Mouse (Mus musculus) limb, embryonic 11.5 days (tissue): ENCODE results near the gene Klf16. TPM values are rescaled to one million over a fixed set of nuclear protein-coding genes. Genes with fewer than 3 reads are reported as not detected.
A peak's percentile ranks its signal among the peaks of the same experiment; 100 is the strongest.

Experiments used
- ATAC-seq: fragments of 200-750 bp; cut with Nextera tagmentation; 2 replicates; pipeline ENCODE4 v1.8.0; 2017; ENCODE audit warnings: low read depth; ENCODE audit not compliant: insufficient number of reproducible peaks, low FRiP score, low TSS enrichment
- DNase-seq: peaks from one replicate; pipeline ENCODE4 v3.0.0-alpha.2; 2015; ENCODE audit warnings: low spot score
- H3K27ac ChIP-seq: fragments of 300-500 bp; sonication (generic); replicated peaks from 2 replicates; pipeline ENCODE4 v1.5.1; 2014; ENCODE audit warnings: low read depth, mild to moderate bottlenecking, low read length
- H3K27me3 ChIP-seq: fragments of 300-500 bp; sonication (generic); 2 replicates; pipeline ENCODE4 v1.6.1; 2014; ENCODE audit warnings: mild to moderate bottlenecking, low read length, mixed read lengths; ENCODE audit not compliant: control insufficient read depth, insufficient read depth
- H3K36me3 ChIP-seq: fragments of 300-500 bp; sonication (generic); 2 replicates; pipeline ENCODE4 v1.6.1; 2014; ENCODE audit warnings: mild to moderate bottlenecking, low read length, moderate library complexity, mixed read lengths; ENCODE audit not compliant: control insufficient read depth, insufficient read depth
- H3K4me1 ChIP-seq: fragments of 300-500 bp; sonication (generic); 2 replicates; pipeline ENCODE4 v1.6.1; 2014; ENCODE audit warnings: low read length, mixed read lengths; ENCODE audit not compliant: control insufficient read depth, insufficient read depth
- H3K4me2 ChIP-seq: fragments of 300-500 bp; sonication (generic); 2 replicates; pipeline ENCODE4 v1.6.1; 2014; ENCODE audit warnings: low read depth, mild to moderate bottlenecking, moderate library complexity; ENCODE audit not compliant: severe bottlenecking
- H3K4me3 ChIP-seq: fragments of 300-500 bp; sonication (generic); 2 replicates; pipeline ENCODE4 v1.5.1; 2014; ENCODE audit warnings: low read depth, low read length
- H3K9ac ChIP-seq: fragments of 300-500 bp; sonication (generic); 2 replicates; pipeline ENCODE4 v1.6.1; 2014; ENCODE audit warnings: mild to moderate bottlenecking, low read length
- H3K9me3 ChIP-seq: fragments of 300-500 bp; sonication (generic); 2 replicates; pipeline ENCODE4 v1.6.1; 2016; ENCODE audit warnings: low read length; ENCODE audit not compliant: control insufficient read depth
- WGBS: fragments of 180-500 bp; shearing (Covaris S2); extraction: QIAGEN DNeasy Blood & Tissue Kit; methylation state at CpG from one replicate; pipeline ENCODE4 v1.1.7; 2014; 5-methylcytosine and 5-hydroxymethylcytosine counted together
- polyA plus RNA-seq: library from polyadenylated mRNA; unstranded; fragments of >200 nt; fragmentation: Nextera tagmentation; extraction: Ambion mirVana; gene quantifications from 2 replicates; pipeline ENCODE4 v1.2.1, GENCODE M21; 2014

Gene Klf16
- polyA plus RNA-seq, 1 experiment from 2014 or later: 5.7 TPM

DNA sequence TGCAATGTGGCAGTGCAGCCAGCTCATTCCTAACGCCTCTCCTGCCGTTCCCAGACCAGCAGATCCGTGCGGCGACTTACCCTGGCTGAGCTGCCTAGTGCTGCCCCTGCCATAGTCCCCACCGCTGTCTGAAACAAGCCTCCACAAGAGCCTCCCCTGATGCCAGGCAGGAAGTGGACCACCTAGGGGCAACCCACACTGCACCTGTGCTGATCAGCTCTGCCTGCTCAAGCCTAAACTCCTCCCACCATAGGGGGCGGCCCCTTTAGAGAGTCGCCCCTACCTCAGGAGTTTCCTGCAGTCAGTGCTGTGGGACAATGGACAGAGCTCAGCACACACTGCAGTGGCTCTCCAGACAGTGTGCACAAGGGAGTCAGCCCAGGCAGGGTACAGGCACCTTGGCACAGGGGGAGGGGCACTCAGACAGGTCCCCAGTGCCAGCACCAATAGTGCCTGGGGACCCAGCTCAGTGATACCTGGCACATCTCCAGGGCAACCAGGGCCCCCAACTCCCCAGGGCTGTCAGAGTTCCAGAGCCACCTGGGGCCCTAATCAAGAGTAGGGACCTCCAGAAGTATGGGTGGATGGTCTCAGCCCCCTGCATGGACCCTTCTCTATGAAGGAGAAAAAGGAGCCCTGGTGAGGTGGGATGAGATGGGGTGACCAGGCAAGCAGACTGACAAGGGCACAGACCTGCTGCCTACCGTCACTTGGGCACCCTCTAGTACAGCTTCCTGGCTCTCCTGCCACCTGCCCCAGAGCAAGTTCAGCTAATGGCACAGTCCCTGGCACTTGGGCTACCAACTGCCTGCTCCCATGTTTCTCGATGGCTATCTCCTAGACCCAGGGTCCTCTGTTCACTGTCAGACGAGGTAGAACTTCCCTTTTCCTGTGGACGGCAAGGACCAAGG lies 7.8 kb upstream of the Klf16 start:
- Histone ChIP-seq H3K4me2 (no peak overlapping the region), H3K4me1 (peaks cover 13% of the 10 kb centered on the region), H3K27me3 (no peaks in the 10 kb centered on the region), H3K27ac (0 out of 2 replicates have a peak overlapping the region, but pooled peaks have one; percentile 6), H3K4me3 (no peak overlapping the region), H3K36me3 (peaks cover 10% of the 10 kb centered on the region), H3K9me3 (no peaks in the 10 kb centered on the region), H3K9ac (no peak overlapping the region; the same call in 1 of the 2 replicates)
- WGBS: 79% methylated on average over 12 of the region's 12 CpGs
- ATAC-seq (no peak), DNase-seq (no peak)

DNA sequence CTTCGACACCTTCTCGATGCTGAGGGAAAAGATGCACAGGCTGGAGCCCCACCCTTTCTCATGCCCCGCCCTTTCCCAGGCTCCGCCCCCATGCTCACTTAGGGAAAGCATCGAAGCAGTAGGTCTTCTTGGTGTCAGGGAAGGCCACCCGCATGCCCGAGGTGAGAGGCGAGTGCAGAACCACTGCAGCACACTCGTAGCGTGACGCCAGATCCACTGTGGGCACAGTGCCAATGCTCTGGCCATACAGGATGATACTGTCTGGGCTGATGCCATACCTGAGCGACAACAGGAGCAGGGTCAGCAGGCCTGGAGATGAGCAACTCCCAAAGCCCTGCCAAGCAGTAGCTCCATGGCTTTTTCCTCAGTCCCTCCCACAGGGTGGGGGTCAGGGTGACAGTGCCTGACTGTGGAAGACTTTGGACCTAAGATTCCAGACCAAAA lies 6.9 kb upstream of the Klf16 start:
- ATAC-seq (no peak), DNase-seq (no peak)
- Histone ChIP-seq H3K4me2 (no peak overlapping the region), H3K36me3 (peaks cover 10% of the 10 kb centered on the region), H3K27ac (no peak overlapping the region), H3K4me3 (no peak overlapping the region), H3K4me1 (peaks cover 8% of the 10 kb centered on the region), H3K27me3 (no peaks in the 10 kb centered on the region), H3K9me3 (no peaks in the 10 kb centered on the region), H3K9ac (no peak overlapping the region)
- WGBS: 71% methylated on average over 12 of the region's 12 CpGs

DNA sequence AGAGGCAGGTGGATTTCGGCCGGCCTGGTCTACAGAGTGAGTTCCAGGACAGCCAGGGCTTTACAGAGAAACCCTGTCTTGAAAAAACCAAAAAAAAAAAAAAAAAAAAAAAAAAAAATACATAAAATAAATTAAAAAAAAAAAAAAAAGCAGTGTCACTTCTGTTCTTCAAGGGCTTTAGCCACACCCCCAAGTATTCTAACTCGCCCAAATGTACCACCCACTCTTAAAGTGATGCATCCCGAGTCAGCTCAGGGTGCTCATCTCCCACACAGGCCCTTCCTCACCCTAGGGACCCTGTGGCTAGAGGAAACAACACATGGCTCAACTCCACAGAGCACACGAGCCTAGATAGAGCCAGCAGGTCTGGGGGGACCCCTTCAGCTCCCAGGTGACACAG lies 5.9 kb upstream of the Klf16 start:
- 89% methylated on average over 5 of the region's 5 CpGs for WGBS
- Histone ChIP-seq H3K27me3 (no peaks in the 10 kb centered on the region), H3K4me3 (no peak overlapping the region), H3K4me1 (peaks cover 8% of the 10 kb centered on the region; the same call in 1 of the 2 replicates), H3K9me3 (no peaks in the 10 kb centered on the region), H3K27ac (no peak overlapping the region), H3K4me2 (no peak overlapping the region), H3K9ac (no peak overlapping the region), H3K36me3 (peaks cover 10% of the 10 kb centered on the region)
- no peak for ATAC-seq
- DNase-seq: no peak

DNA sequence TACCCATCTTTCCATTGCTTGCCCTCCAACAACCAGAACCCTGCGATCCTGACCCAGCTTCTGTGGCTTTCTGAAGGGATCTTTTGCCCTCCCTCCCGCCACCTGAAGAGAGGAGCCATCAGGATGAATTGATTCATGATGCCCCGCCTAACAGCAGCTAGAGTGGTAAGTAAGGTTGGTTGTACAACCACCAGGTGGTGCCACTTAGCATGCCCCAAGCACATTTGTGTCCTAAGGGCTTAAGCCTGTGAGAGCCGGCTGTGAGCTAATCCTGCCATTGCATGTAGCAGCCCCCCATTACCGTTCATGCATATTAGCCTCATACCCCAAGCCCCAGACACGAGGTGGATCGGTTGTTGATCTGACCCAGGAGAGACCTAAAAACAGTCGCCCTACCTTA lies 1.8 kb upstream of the Klf16 start:
- H3K4me2 ChIP-seq: peak overlapping the region; percentile 87
- no peak overlapping the region for H3K4me3 ChIP-seq
- no peaks in the 10 kb centered on the region for H3K27me3 ChIP-seq
- ATAC-seq: no peak
- peak; percentile 65 for DNase-seq
- 0 out of 2 replicates have a peak overlapping the region, but pooled peaks have one; percentile 34 for H3K9ac ChIP-seq
- peaks cover 14% of the 10 kb centered on the region for H3K4me1 ChIP-seq
- no peaks in the 10 kb centered on the region for H3K9me3 ChIP-seq
- H3K36me3 ChIP-seq: peaks cover 3% of the 10 kb centered on the region; the same call in 1 of the 2 replicates
- WGBS: 7% methylated on average over 8 of the region's 8 CpGs
- H3K27ac ChIP-seq: peak overlapping the region; percentile 56; the same call in 1 of the 2 replicates

DNA sequence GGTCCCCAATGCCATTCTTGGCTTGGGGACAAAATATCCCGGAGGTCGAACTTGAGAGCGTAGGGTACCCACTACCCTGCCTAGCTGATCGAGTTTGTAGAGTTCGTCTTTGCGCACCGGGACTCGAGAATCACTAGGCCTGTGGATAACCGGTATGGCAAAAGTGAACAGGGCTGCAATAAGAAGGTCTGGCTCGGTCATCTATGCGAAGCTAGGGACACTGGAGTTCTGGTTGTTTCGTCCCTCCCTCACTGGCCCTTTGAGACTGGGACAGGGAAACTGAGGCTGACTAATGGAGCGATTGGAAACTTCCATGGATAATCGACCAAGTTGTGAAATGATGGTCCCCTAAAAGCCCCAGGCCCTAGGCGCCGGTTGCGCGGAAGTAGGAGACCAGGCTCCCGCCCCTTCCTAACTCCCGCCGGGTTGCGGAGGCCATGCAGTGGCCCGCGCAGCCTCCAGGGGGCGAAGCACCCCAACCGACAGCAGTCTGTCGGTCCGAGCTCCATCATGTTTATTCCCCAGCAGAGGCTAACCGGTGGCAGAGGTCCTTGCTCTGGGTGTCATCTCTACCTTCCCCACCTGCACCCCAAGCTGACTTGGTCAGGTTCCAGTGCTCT lies 1.1 kb upstream of the Klf16 start:
- peak; percentile 10; the same call in 1 of the 2 replicates for ATAC-seq
- DNase-seq: peak; percentile 88
- no peaks in the 10 kb centered on the region for H3K36me3 ChIP-seq
- peaks cover 14% of the 10 kb centered on the region for H3K4me1 ChIP-seq
- H3K9ac ChIP-seq: peak overlapping the region; percentile 34
- 0% methylated on average over 29 of the region's 29 CpGs for WGBS
- H3K27ac ChIP-seq: peak overlapping the region; percentile 67
- H3K4me2 ChIP-seq: peak overlapping the region; percentile 87
- H3K4me3 ChIP-seq: peak overlapping the region; percentile 69
- H3K9me3 ChIP-seq: no peaks in the 10 kb centered on the region
- no peaks in the 10 kb centered on the region for H3K27me3 ChIP-seq

DNA sequence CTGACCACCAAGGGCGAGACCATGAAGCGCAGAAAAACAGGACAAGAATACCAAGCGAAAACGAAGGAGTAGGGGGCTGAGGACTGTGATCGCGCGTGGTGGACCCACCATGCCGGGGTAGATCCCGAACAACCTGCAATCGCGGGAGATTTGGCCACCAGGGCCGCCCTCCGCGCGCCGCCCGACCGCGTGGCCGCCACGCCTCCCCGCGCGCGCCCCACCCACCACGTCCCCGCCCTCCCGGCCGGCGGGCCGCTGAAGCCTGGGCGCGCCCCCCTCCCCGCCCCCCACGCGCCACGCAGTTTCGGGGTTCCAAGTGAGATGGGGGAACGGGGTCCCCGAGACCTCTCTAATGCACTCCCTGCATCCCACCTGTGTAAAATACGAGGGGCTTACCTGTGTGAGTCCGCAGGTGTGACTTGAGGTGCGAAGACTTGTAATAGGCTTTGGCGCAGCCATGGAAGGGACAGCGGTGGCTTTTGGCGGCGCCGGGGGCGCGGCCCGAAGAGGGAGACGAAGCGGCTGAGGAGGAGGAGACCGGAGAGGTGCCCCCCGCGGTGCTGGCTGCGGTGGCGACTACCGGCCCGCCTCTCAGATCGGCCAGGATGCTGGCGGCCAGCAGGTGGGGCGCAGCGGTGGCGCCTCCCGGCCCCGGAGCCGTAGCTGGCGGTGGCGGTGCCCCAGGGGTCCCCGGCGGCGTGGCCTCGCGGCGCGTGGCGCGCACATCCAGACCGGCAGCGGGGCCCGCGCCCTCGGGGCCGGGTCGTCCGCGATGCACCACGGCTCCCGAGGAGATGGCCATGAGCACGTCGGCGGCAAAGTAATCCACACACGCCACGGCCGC lies 548 bp downstream of the Klf16 start:
- Histone ChIP-seq H3K4me1 (peaks cover 18% of the 10 kb centered on the region), H3K27ac (peak overlapping the region; percentile 22; the same call in 1 of the 2 replicates), H3K9me3 (no peaks in the 10 kb centered on the region), H3K4me2 (peak overlapping the region; percentile 87), H3K36me3 (no peaks in the 10 kb centered on the region), H3K9ac (peak overlapping the region; percentile 66), H3K27me3 (no peaks in the 10 kb centered on the region), H3K4me3 (peak overlapping the region; percentile 69)
- WGBS: under 1% methylated on average over 86 of the region's 96 CpGs
- DNase-seq (peak; percentile 74), ATAC-seq (no peak)

DNA sequence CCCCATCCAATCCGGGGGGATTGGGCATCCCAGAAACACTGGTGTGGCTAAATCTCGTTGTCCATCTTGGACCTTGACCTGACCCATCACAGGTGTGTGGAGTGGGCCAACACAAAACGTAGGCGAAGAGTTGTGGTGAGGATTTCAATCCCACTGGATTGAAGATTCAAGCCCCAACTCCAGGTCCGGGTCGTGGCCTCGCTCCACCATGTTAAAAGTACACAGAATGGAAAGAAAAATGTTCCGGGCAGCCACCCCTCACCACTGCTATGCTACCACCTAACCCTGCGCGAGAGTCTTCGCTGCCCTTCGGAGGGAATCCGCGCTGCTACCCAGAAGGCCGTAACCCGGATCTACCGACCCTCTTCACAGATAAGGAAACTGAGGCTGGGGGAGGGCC lies 1.2 kb downstream of the Klf16 start:
- H3K9ac ChIP-seq: peak overlapping the region; percentile 38
- peak overlapping the region; percentile 69 for H3K4me3 ChIP-seq
- H3K4me2 ChIP-seq: peak overlapping the region; percentile 87
- H3K9me3 ChIP-seq: no peaks in the 10 kb centered on the region
- H3K36me3 ChIP-seq: no peaks in the 10 kb centered on the region
- H3K27me3 ChIP-seq: no peaks in the 10 kb centered on the region
- no peak for ATAC-seq
- no peak overlapping the region for H3K27ac ChIP-seq
- 16% methylated on average over 17 of the region's 17 CpGs for WGBS
- no peak for DNase-seq
- peaks cover 24% of the 10 kb centered on the region for H3K4me1 ChIP-seq

DNA sequence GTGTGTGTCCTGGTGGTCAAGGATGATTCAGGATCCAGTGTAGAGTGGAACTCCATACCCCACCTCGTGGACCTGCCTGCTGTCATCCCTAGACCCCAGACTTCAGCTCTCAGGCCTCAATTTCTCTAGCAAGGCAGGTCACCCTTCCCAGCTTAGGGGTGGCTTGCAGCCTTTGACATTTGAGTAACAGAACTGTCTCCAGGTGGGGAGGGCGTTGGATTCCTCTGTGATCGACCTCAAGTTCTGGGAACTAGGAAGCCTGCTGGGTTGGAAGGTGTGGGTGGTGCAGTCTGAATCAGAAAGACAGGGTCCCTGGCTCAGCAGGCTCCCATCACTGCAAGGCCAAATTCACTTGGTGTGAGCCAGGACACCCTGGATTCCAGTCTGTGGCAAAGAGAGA lies 2.2 kb downstream of the Klf16 start:
- peaks cover 31% of the 10 kb centered on the region for H3K4me1 ChIP-seq
- no peak for DNase-seq
- 81% methylated on average over 3 of the region's 3 CpGs for WGBS
- no peak overlapping the region for H3K27ac ChIP-seq
- H3K27me3 ChIP-seq: no peaks in the 10 kb centered on the region
- no peak overlapping the region for H3K4me3 ChIP-seq
- H3K9me3 ChIP-seq: no peaks in the 10 kb centered on the region
- no peaks in the 10 kb centered on the region for H3K36me3 ChIP-seq
- H3K9ac ChIP-seq: no peak overlapping the region
- no peak overlapping the region for H3K4me2 ChIP-seq
- ATAC-seq: no peak
